Mouse (Mus musculus): Measurements from ENCODE around the gene Cutal.

- TF ChIP-seq POLR2A (IDR thresholded peaks at IDR 0.05; ENCODE audit: low read depth, low read length) (no peak), E2F4 (IDR thresholded peaks at IDR 0.05; ENCODE audit: insufficient replicate concordance, low read depth, low read length) (no peak), ZNF384 (IDR thresholded peaks at IDR 0.05; ENCODE audit: low read depth, low read length) (no peak), CTCF (conservative IDR thresholded peaks at IDR 0.05 in 1 of 2, IDR thresholded peaks at IDR 0.05 in 1 of 2; ENCODE audit: low read depth in 2 of 2, low read length in 2 of 2) (no peak), TCF12 (IDR thresholded peaks at IDR 0.05; ENCODE audit: low read depth, low read length) (no peak), TBP (conservative IDR thresholded peaks at IDR 0.05; ENCODE audit: low read depth, low read length) (no peak), RCOR1 (conservative IDR thresholded peaks at IDR 0.05; ENCODE audit: low read depth, low read length) (no peak), EP300 (IDR thresholded peaks at IDR 0.05; ENCODE audit: low read length) (no peak), ZC3H11A (IDR thresholded peaks at IDR 0.05; ENCODE audit: low read depth, low read length) (no peak)
Observed at GRCm38 (mm10) chr2:34896821-34897460, 22.7 kb downstream of the Cutal start.
